Mouse (Mus musculus): ENCODE results near the gene Mroh2a.
A peak's percentile ranks its signal among the peaks of the same experiment; 100 is the strongest.

The Mroh2a gene

DNA sequence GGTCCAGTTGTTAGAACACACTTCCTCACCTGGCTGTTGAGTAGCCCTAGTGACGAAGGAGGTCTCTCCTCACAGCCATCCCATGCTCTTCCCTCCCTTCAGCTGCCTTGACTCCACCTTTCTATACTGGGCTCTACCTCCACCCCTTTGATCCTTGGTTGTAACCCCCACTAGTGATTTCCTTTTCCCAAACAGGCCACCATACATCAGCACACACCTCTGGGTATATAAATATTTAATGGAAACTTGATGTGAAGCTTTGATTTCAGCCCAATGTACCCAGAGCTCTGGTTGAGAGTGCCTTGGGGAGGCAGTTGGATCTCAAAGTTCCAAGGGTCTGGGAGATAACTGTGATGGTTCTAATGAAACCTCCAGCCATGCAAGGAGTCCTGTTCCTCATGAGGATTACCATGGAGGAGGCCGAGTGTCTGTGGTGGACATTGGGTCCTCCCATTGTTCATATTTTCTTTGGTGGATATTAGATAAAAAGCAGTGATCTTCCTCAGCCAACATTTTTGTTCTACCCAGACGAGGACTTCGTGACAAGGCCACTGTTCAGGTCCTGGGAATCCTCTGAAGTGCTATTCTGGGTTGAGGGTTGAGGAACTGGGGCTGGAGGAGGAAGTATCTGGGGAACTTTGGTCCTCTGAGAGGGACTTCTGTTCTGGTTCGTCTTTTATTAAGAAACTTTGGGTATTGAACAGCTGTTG lies at the start of gene Mroh2a:
Gene Mroh2a (plus strand): TSS at position 317 of the 710 bp plus-strand sequence.
- DNase-seq (ENCODE audit: low read depth), result no peak

- DNase-seq (ENCODE audit: low read depth), result no peak
These were observed 47.1 kb upstream of the Mroh2a start for GRCm38 (mm10) chr1:88179657-88180056.

- no peak for DNase-seq (ENCODE audit: low read depth)
These were observed 40.4 kb upstream of the Mroh2a start for GRCm38 (mm10) chr1:88186325-88186935.

GRCm38 (mm10) chr1:88192136-88192535 lies 34.6 kb upstream of the Mroh2a start:
- no peak for DNase-seq (ENCODE audit: low read depth)

- DNase-seq (ENCODE audit: low read depth), result no peak
These were observed 31.1 kb upstream of the Mroh2a start for GRCm38 (mm10) chr1:88195687-88196086.

- DNase-seq (ENCODE audit: low read depth), result no peak
These were observed 29.3 kb upstream of the Mroh2a start for GRCm38 (mm10) chr1:88197443-88197842.

DNA sequence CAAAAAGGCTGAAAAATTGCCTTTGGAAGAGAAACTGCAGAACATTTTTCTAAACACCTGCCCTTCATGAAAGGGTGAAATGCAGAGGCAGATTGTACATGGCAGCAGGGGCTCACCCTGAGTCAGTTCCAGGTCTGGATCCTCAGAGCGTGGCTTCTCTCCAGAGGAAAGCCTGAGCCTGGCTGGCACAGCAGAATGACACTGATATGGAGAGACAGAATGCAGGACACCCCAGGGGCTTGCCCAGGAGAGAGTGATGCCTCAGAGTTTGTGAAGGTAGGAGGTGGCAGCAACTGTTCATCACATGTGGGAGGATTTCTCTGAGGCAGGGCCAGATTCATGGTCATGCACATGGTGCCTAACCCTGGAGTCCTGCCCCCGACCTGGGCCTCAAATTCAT lies 26.8 kb upstream of the Mroh2a start:
- no peak for DNase-seq (ENCODE audit: low read depth)

- DNase-seq (ENCODE audit: low read depth), result no peak
These were observed 26.3 kb upstream of the Mroh2a start, which contains the start of gene Ugt1a2 for GRCm38 (mm10) chr1:88200456-88200855. TSS of gene Ugt1a2 (plus strand) at chr1:88200601.

DNA sequence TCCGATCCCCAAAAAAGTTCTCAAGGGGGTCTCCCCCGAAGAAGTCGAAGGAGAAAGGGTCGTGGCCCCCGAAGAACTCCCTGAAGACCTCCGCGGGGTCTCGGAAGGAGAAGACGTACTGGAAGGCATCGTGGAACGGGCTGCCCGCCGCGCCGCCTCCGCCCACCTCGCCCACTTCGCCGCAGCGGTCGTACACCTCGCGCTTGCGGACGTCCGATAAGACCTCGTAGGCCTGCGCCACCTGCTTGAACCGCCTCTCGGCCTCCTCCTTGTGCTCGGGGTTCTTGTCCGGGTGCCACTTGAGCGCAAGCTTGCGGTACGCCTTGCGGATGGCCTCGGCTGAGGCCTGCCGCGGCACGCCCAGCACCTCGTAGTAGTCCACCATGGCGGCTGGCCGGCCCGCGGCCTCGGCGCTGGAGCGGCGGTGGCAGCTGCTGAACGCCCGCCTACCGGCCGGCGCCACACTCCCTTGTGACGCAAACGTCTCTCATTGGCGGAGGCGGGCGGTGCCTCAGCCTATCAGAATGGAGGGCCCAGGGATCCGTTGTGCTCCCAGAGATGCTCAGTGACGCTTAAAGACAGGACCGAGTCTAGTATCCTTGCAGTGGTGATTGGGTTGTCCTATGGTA lies 21.4 kb upstream of the Mroh2a start, which contains the start of gene Dnajb3:
Gene Dnajb3 (minus strand): TSS at position 489 of the 629 bp plus-strand sequence.
- DNase-seq (ENCODE audit: low read depth), result peak; percentile 37

- DNase-seq (ENCODE audit: low read depth), result peak; percentile 58
These were observed 19.8 kb upstream of the Mroh2a start for GRCm38 (mm10) chr1:88206843-88207479.

GRCm38 (mm10) chr1:88211812-88212211 lies 15.0 kb upstream of the Mroh2a start, which contains the start of gene Ugt1a1:
TSS of gene Ugt1a1 (plus strand) at chr1:88211959.
- DNase-seq (ENCODE audit: low read depth), result no peak

GRCm38 (mm10) chr1:88212341-88213045 lies 14.3 kb upstream of the Mroh2a start:
- no peak for DNase-seq (ENCODE audit: low read depth)

GRCm38 (mm10) chr1:88213061-88213460 lies 13.7 kb upstream of the Mroh2a start:
- no peak for DNase-seq (ENCODE audit: low read depth)

GRCm38 (mm10) chr1:88213766-88214461 lies 12.9 kb upstream of the Mroh2a start:
- DNase-seq (ENCODE audit: low read depth), result no peak

DNA sequence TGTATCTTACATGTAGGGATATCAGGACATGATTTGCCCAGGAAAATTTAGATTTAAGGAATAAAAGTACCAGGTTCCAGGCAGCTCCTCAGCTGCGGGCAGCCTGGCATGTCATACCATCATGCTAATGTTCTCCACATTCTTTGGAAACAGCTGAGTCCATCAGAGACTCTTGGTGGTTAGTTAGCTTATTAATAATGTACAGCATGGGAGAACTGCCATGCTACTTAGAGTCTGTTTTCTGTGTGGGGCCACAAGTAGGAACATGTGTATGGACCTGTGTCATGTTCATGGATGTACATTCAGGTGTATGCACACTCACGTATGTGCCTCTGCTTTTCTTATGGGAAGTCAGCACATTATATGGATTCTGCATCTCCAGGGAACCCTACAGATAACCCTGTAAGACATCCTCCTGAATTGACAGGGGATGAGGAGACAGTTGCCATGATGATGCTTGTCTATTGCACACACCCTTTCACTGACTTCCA lies 12.3 kb upstream of the Mroh2a start:
- DNase-seq (ENCODE audit: low read depth), result no peak

DNA sequence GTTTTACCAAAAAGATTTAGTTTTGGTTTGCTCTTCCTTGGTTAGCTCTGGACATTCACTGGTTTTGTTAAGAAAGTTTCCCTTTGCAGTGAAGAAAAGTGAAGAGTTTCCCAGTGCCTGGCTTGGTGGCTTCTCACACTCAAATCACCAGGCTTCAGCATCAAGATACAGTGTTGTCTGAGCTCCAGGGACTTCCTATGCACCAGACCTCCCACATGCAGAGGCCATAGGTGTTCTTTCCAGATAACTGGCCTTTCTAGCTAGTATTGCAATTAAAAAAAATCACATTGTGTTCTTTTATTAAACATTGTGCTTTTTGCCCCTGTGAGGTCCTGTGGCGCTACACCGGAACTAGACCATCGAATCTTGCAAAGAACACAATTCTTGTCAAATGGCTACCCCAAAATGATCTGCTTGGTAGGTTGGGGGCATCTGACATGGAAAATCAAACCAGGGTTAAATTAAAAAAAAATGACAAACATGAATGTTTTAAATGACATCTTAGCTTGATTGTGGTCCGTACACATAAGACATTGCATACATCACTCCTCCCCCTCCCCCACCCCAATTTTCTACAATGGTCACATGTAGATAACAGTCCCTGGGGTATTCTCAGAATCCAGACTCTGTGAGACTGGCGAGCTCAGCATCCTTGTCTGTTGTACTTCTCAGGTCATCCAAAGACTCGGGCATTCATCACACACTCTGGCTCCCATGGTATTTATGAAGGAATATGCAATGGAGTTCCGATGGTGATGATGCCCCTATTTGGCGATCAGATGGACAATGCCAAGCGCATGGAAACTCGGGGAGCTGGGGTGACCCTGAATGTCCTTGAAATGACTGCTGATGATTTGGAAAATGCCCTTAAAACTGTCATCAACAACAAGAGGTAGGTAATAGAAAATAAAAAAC lies 11.1 kb upstream of the Mroh2a start:
- no peak for DNase-seq (ENCODE audit: low read depth)

DNA sequence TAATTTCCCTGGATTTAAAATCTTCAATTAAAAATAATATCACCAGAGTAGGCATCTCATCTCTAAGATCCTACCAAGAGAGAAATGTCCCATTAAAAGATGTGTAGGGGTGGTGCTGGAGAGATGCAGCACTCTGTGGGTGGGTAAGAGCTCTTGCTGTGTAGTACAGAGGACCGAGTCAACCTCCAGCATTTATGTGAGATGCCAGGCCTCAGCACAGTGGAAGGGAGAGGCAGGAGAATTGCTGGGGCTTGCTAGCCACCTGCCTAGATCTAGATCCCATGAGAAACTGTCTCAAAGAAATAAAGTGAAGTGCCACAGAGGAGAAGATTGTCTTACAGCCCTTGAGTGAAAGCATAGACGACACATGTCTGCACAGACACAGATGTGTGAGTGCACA lies 10.2 kb upstream of the Mroh2a start:
- DNase-seq (ENCODE audit: low read depth), result no peak

GRCm38 (mm10) chr1:88217144-88217543 lies 9.6 kb upstream of the Mroh2a start:
- no peak for DNase-seq (ENCODE audit: low read depth)

GRCm38 (mm10) chr1:88217576-88217975 lies 9.2 kb upstream of the Mroh2a start:
- DNase-seq (ENCODE audit: low read depth), result no peak

DNA sequence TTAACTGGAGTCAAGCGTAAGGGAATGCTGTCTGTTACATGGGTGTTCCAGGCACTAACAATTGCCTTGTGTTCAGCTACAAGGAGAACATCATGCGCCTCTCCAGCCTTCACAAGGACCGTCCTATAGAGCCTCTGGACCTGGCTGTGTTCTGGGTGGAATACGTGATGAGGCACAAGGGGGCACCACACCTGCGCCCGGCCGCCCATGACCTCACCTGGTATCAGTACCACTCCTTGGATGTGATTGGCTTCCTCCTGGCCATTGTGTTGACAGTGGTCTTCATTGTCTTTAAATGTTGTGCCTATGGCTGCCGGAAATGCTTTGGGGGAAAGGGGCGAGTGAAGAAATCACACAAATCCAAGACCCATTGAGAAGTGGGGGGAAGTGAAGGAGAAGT lies 8.7 kb upstream of the Mroh2a start:
- no peak for DNase-seq (ENCODE audit: low read depth)
